Mouse (Mus musculus) macrophage (primary cell): ENCODE results near the gene Pkp3. TPM values are rescaled to one million over a fixed set of nuclear protein-coding genes. Genes with fewer than 3 reads are reported as not detected.

Experiments used
- H3K27ac ChIP-seq: fragments of 350-480 bp; formaldehyde crosslinking; 2 replicates; pipeline ENCODE4 v1.9.0; 2021
- H3K36me3 ChIP-seq: fragments of 350-480 bp; formaldehyde crosslinking; 2 replicates; pipeline ENCODE4 v1.9.0; 2021; ENCODE audit errors: inconsistent target
- H3K4me3 ChIP-seq: fragments of 350-480 bp; formaldehyde crosslinking; 2 replicates; pipeline ENCODE4 v1.9.0; 2021; ENCODE audit errors: inconsistent target
- H3K79me2 ChIP-seq: fragments of 350-480 bp; formaldehyde crosslinking; 2 replicates; pipeline ENCODE4 v1.9.0; 2021; ENCODE audit errors: inconsistent target
- WGBS: methylation state at CpG from one replicate; pipeline ENCODE4 v1.1.7; 2026; ENCODE audit warnings: inconsistent platforms; ENCODE audit not compliant: missing documents; 5-methylcytosine and 5-hydroxymethylcytosine counted together
- polyA plus RNA-seq: library from polyadenylated mRNA; stranded (reverse); fragments of 250-400 nt; gene quantifications from 3 replicates; pipeline ENCODE4 v1.2.4, GENCODE M21; 2018; ENCODE audit warnings: inconsistent platforms

Gene Pkp3
- polyA plus RNA-seq, 1 experiment from 2014 or later = not detected

DNA sequence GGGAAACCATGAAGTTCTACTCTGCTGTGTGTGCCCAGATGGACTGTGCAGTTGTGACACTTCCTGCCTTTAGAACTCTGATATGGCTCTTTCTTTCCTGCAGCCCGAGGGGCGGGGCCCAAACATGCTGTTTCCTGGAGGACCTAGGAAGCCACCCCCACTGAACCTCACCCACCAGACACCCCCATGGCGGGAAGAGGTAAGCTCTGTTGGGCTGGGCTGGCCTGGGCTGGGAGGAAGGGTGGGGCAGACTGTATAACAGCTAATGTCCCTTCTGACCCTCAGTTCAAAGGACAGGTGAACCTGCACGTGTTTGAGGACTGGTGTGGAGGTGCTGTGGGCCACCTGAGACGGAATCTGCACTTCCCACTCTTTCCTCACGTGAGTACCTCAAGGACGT lies 13.8 kb upstream of the Pkp3 start:
- Histone ChIP-seq H3K36me3 (no peaks in the 10 kb centered on the region), H3K4me3 (no peak overlapping the region), H3K27ac (no peak overlapping the region), H3K79me2 (no peaks in the 10 kb centered on the region)
- 23% methylated on average over 7 of the region's 7 CpGs for WGBS

DNA sequence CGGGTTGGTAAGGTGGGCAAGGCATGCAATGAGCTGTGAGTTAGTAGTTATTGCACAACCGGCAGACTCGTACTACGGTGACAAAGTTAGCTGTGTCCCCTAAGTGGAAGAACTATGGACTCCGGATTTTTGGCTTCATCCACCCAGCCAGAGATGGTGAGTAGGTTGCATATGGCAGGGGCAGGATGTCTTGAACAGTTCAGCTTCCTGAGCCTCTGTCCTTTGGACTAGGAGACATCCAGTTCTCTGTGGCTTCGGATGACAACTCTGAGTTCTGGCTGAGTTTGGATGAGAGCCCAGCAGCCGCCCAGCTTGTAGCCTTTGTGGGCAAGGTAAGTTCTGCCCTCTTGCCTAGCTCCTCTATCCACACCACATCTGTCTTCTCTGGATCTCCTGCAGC lies 13.4 kb upstream of the Pkp3 start:
- Histone ChIP-seq H3K36me3 (no peaks in the 10 kb centered on the region), H3K27ac (no peak overlapping the region), H3K4me3 (no peak overlapping the region), H3K79me2 (no peaks in the 10 kb centered on the region)
- WGBS = 35% methylated on average over 7 of the region's 7 CpGs

DNA sequence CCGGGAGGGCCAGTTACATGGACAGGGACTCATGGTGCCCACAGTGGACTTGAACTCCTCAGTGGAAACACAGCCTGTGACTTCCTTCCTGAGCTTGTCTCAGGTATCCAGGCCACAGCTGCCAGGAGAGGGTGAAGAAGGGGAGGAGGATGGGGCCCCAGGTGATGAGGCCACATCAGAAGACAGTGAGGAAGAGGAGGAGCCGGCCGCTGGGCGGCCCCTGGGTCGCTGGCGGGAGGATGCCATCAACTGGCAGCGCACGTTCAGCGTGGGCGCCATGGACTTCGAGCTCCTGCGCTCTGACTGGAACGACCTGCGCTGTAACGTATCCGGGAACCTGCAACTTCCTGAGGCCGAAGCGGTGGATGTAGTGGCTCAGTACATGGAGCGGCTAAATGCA lies 9.7 kb upstream of the Pkp3 start:
- H3K79me2 ChIP-seq = no peaks in the 10 kb centered on the region
- no peaks in the 10 kb centered on the region for H3K36me3 ChIP-seq
- H3K27ac ChIP-seq = no peak overlapping the region
- WGBS = 93% methylated on average over 19 of the region's 19 CpGs
- no peak overlapping the region for H3K4me3 ChIP-seq

DNA sequence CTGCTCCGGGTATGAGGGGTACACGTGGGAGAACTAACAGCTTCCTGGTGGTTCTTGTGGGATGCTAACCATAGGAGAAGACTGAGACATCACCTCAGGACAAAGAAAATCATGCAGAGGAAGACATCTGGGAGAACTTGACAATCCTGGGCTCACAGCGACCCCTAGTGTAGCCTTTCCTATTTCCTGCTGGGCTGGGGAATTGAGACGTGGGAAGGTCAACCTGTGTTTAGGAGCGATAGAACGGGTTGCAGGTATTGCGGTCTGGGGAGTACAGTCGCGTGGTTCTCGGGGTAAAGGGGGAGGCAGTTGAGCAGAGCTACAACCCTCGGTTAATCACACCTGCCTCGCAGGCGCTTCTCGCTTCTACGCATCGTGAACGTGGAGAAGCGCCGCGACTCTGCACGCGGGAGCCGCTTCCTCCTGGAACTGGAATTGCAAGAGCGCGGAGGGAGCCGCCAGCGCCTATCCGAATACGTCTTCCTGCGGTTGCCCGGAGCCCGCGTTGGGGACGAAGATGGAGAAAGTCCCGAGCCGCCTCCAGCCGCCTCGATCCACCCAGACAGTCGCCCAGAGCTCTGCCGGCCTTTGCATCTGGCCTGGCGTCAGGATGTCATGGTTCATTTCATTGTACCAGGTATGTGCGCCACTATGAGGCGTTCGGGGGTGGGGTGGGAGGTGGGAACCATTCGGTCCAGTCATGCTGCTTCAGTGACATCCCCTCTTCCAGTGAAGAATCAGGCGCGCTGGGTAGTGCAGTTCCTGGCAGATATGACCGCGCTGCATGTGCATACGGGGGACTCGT lies 7.8 kb upstream of the Pkp3 start:
- Histone ChIP-seq H3K4me3 (no peak overlapping the region), H3K36me3 (no peaks in the 10 kb centered on the region), H3K79me2 (no peaks in the 10 kb centered on the region), H3K27ac (no peak overlapping the region)
- 3% methylated on average over 51 of the region's 51 CpGs for WGBS

DNA sequence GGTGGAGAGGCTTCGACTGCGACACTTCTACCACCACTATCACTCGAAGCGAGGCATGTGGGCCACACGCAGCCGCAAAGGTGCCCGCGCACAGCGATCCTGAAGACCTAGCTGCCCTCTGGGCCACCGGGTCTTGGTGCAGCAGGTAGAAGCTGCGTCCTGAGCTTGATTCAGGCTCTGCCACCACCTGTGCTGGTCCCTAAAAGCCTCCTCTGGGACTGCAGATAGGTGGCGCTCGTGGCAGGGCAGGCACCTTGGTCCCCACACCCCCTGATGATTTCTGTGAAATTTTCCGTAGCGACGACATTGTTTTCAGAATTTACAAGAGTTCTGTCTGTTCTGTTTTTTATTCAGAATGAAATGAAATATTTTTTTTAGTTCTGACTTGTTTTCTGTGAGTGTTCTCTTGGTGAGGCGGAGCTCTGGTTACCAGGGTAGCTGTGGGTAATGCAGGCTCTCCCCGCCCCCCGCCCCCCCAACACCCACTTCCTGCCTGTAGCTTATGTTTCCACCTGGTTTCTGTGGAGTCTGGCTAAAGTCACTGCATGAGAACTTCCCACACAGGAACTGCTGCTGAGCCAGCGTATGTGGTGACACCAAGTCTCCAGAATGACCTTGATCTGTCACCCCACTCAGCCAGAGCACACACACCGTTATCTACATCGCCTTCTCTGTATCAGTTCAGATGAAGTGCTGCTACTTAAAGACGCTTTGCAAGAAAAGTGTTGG lies 5.8 kb upstream of the Pkp3 start:
- Histone ChIP-seq H3K4me3 (no peak overlapping the region), H3K36me3 (no peaks in the 10 kb centered on the region), H3K79me2 (no peaks in the 10 kb centered on the region), H3K27ac (no peak overlapping the region)
- 12% methylated on average over 23 of the region's 23 CpGs for WGBS

DNA sequence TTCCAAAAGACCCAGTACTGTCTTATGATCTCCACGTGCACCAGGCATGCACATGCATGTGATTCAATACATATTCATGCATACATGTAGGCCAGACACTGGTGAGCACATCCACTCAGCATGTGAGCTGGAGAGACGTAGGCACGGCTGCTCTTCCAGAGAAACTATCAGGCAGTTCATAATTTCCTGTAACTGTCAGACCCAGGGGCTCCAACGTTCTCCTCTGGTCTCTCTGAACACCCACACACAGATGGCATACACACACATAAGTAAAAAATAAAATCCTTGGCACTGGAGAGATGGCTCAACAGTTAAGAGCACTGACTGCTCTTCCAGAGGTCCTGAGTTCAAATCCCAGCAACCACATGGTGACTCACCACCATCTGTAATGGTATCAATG lies 4.2 kb upstream of the Pkp3 start:
- Histone ChIP-seq H3K4me3 (no peak overlapping the region), H3K27ac (no peak overlapping the region)
- WGBS = 71% methylated on average over 4 of the region's 4 CpGs

DNA sequence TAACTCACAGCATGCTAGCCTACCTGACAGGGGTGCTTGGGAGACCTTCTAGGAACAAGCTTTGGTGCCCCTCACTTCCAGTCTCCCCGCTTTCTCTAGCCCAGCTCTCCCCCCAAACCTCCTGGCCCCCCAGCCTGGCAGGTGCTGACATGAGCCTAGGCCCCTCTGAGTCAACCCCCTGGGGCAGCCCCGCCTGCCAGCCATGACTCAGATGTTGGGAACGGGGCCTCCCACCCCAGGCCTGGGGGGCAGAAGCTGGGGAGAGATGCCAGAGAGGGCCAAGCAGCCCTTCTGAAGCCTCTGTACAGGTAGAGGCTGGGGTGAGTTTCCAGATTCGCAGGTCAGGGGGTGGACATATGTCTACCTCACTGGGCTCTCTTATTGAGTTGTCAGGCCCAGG lies 858 bp downstream of the Pkp3 start:
- Histone ChIP-seq H3K36me3 (no peaks in the 10 kb centered on the region), H3K4me3 (no peak overlapping the region), H3K27ac (no peak overlapping the region), H3K79me2 (no peaks in the 10 kb centered on the region)
- 93% methylated on average over 4 of the region's 4 CpGs for WGBS

More for the DNA sequence above, 4.2 kb upstream of the Pkp3 start:
- no peaks in the 10 kb centered on the region for H3K79me2 ChIP-seq
- no peaks in the 10 kb centered on the region for H3K36me3 ChIP-seq

DNA sequence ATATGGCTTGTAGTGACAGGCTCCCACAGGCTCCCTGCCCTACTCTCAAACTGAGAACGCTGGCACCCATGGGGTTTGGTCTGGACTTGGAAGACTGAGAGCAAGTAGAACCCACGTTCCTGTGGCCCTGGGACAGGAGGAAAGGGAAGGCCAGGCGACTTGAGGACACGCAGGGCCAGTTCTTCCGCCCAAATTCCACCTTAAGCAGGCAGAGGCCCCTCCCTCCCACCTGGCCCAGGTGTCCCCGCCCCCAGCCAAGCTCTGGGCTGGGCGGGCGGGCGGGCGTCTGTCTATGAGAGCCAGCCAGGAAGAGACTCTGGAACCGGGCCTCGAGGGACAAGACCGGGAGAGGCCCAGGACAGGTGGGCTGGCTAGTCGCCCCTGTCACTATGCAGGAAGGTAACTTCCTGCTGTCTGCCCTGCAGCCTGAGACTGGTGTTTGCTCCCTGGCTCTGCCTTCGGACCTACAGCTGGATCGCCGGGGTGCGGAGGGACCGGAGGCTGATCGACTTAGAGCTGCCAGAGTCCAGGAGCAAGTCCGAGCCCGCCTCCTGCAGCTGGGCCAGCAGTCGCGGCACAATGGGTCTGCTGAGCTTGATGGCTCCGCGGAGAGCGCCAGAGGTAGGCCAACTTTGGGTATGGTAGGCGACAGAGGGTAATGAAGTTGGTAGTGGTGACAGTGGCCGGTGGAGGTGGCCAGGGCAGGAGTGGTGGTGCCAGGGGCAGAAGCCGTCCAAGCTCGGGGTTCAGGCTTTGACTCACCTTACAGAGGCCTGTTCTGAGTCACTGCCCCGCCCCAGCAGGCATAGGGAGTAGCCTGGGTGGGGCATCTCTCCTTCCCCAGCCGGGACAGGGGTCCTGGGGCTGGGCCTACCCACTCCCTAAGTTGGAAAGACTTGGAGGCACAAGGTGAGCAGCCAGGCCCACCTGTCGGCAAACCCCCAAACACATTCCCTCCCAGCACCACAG lies 1.7 kb downstream of the Pkp3 start:
- Histone ChIP-seq H3K4me3 (no peak overlapping the region), H3K27ac (no peak overlapping the region), H3K36me3 (no peaks in the 10 kb centered on the region), H3K79me2 (no peaks in the 10 kb centered on the region)
- WGBS = 91% methylated on average over 34 of the region's 34 CpGs

DNA sequence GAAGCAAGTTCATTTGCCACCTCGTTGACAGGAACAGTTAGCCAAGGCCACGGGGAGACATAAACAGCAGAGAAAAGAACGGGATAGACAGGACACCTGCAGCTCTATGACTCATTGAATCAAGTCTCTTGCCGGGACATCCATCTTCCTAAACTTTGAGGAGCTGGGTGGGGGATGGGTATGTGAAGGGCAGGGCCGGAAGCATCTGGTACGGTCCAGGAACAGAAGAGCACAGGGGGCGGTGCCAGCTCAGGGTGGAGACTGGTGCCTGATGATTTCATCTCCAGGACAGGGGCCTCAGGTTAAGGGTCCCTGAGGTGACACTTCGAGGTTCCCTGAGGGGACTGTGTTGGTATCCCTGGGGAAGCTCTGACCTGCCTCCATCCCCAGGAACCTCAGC lies 9.9 kb downstream of the Pkp3 start:
- Histone ChIP-seq H3K36me3 (no peaks in the 10 kb centered on the region), H3K27ac (no peak overlapping the region), H3K79me2 (no peaks in the 10 kb centered on the region), H3K4me3 (no peak overlapping the region; the same call in 1 of the 2 replicates)
- 21% methylated on average over 8 of the region's 8 CpGs for WGBS

DNA sequence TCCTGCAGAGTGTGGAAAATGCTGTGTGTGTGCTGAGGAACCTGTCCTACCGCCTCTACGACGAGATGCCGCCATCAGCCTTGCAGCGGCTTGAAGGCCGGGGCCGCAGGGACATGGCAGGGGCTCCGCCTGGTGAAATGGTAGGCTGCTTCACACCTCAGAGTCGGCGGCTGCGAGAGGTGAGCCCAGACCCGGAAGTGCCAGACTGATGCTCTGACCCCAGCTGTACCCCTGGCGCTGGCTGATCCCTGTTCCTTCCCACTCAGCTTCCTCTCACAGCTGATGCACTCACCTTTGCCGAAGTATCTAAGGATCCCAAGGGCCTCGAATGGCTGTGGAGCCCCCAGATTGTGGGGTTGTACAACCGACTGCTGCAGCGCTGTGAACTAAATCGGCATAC lies 10.5 kb downstream of the Pkp3 start:
- WGBS = 14% methylated on average over 18 of the region's 18 CpGs
- Histone ChIP-seq H3K36me3 (no peaks in the 10 kb centered on the region), H3K27ac (no peak overlapping the region), H3K4me3 (no peak overlapping the region; the same call in 1 of the 2 replicates), H3K79me2 (no peaks in the 10 kb centered on the region)

DNA sequence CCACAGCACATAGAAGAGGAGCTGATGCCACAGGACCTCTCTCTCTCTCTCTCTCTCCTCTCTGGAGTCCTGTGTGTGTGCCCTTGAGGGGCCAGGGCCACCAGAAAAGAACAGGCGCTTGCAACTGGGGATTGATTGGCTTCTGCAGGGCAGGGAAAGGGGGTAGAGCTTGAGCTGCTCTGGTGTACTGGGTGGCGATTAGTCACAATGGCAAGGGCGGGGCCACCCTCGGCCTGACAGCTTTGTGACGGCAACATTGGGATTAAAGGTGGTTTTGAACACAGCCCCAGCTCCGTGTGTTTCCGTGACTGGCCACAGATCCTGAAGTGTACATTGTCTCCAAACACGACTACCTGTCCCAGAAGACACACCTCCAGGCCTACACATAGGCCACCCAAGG lies 12.2 kb downstream of the Pkp3 start:
- Histone ChIP-seq H3K27ac (no peak overlapping the region), H3K4me3 (no peak overlapping the region), H3K79me2 (no peaks in the 10 kb centered on the region), H3K36me3 (no peaks in the 10 kb centered on the region)
- 82% methylated on average over 7 of the region's 8 CpGs for WGBS

DNA sequence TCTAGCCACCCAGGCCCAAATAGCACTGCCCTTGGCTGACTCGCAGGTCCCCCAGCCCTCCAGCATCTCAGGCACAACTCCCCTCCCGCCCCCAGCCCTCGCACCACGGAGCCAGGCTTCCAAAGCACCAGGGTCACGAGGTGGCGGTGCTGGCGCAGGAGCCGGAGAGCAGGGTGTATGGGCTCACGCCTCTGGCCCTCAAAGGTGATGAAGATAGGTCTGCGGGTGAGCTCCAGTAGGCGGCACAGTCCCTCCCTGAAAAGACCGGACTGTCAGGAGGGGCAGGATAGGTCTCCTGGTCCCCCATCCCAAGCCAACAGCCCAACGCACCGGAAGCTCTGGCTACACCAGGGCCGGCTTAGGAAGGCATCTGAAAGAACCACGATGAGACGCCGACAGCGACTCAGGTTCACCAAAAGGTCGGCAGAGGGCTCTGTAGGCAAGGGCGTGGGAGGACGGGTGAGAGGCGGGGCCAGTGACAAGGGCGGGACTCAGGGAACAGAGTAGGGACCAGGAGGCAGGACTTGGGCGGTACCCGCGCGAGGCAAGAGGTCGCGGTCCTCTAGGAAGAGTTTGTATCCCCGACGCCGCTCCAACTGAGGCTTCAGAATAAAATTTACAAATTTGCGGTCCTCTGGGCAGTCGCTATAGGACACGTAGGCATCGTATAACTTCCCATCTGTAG lies 14.2 kb downstream of the Pkp3 start:
- Histone ChIP-seq H3K27ac (no peak overlapping the region), H3K79me2 (no peaks in the 10 kb centered on the region), H3K4me3 (no peak overlapping the region), H3K36me3 (no peaks in the 10 kb centered on the region)
- WGBS = 35% methylated on average over 26 of the region's 37 CpGs

DNA sequence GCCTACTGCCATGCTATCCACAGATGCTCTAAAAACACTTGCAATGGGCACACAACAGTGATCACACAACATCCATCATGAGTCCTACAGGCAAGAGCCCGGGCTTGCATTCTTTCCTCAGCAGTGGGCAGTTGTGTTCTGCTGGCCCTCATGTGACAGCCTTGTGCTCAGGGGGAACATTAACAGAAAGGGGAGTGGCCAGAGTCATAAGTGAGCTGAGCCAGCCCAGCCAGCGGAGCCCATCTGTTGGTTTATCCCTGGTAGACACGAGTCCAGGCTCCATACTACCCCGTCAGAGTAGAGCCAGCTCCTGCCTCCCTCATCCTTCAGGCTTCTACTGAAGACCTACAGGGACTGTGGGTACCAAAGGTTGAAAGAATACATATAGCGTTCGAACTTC lies 15.9 kb downstream of the Pkp3 start:
- Histone ChIP-seq H3K4me3 (no peak overlapping the region), H3K79me2 (no peaks in the 10 kb centered on the region), H3K27ac (no peak overlapping the region), H3K36me3 (no peaks in the 10 kb centered on the region)
- 95% methylated on average over 6 of the region's 6 CpGs for WGBS
